Mouse (Mus musculus) naive thymus-derived CD4-positive, alpha-beta T cell, adult 2 months (primary cell): ENCODE results near the gene Gna11.

Experiments
- DNase-seq: peaks from one replicate; pipeline ENCODE4 v3.0.0-alpha.2; 2011; ENCODE audit warnings: low read depth

The Gna11 gene

DNA sequence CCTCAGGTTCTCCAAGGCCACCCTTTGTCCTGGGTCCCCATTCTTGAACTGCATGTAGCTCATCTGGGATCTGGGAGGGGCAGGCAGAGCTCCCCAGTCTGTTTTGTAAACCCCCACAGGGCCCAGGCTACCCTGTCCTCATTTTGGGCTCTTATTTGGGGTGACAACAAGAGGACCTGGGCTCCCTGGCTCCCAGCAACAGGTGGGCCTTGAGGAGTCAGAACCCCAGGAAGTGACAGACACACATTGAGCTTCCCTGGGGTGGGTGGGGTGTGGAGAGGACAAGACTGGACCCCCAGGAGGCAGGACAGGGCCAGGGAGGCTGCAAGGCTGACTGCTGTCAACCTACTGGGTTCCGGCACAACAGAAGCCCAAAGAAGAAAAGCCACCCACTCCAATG is 1.4 kb downstream of the Gna11 start:
- no peak for DNase-seq

DNA sequence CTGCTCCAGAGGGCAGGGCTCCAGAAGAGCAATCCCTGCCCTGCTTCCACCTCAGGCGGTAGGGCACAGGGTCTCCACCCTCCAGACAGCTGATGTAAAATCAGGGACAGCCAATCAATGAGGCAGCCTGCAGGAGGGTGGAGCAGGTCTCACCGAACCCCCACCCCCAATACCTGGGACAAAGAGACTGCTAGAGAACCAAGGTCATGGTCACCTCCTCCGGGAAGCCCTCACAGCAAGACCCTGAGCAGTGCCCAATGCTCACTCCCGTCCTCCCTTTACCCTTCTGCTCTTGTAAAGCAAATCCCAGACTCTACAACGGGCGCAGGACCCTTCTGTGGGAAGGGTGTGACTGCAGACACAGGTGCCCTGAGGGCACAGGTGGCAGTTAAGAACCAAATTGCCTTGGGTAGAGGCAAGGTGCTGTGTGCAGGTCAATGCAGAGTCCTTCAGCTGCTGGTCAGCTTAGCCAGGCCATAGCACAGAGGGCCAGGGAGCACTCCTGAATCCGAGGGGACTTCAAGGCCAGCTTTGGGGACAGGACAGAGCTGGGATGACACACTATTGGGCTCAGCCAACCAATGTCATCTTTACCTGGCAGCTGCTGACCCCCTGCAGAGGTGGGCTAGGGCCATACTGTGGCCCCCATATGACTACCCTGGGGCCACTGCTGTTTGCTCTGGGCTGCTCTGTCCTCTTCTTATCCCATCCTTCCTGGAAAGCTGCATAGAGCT is 2.1 kb downstream of the Gna11 start:
- DNase-seq, result no peak

DNA sequence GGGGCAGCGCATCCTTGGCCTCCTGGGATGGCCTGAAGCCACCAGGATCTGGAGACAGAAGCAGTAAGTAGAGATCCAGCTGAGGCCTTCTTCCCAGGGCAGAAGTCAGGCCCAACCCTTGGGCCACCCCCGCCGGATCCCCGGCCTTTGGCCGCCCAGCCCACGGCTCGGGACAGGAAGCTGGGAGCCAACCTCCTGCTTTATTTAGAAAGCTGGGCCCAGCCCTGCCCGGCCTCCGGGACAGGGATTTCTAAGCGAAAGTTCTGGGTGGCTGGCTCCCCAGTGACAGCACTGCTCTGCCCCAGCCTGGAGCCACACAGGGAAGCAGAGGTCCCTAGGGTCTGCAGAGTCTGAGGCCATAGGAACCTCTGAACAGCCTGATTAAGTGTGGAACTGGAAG is 3.2 kb downstream of the Gna11 start:
- no peak for DNase-seq

DNA sequence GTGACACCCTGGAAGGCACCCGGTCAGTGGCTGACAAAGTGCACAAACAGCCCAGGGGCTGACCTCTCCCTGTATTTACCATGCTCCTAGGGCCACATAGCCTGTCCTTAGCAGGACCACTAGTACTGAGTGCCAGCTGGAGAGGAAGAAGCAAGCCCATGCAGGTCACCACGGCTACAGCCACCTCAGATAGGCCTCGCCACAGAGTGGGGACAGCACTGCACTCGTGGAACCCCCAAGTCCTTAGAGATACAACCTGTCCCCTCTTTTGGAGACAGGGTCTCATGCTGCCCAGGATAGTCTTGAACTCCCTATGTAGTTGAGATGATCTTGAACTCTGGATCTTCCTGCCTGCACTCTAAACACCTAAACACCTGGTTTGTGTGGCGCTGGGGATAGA is 3.6 kb downstream of the Gna11 start:
- DNase-seq, result no peak

DNA sequence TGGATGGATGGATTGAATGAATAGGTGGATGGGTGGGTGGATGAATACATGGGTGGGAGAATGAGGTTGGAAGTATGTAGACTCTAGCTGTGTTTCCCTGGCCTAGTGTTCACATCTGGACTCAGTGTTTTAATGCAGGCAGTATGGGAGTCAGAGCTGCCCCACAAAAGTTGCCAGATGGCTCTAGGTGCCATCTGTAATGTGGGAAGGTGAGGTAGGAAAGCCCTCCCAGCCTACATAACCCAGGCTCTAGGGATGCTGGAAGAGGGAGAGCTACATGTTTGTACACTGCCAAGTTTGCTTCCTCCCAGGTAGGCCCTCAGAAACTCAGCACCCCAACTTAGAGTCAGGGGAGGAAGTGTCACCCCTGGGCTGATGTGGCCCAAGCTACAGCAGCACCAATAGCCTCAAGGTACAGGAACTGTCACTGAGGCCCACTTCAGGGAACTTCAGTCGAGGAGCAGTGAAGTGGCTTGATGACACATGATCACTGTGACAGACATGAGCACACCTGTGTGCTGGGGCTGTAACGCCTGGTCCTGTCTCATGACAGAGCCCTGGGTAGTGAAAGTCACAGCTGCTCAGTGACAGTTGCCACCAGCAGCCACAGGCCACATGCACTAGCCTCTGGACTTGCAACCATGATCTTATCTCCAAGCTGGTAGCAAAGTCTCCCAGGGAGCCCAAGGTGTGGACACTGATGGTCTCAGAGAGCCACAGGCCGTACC is 6.5 kb downstream of the Gna11 start:
- no peak for DNase-seq

DNA sequence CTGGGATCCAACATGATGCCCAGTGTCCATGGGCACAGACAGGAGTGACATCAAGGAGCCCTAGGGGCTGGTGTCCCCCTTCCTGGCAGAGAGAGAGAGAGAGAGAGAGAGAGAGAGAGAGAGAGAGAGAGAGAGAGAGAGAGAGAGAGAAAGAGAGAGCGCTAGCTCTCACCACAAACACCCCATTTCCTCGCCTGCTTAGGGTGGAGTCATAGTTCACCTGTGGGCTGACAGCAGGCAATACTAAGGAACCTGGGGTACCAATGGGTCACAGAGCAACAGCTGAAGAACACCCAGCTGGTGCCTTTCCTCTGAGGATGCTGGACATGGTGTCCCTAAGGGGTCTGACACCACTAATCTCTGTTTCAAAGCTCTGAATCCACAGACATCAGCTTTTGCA is 7.6 kb downstream of the Gna11 start:
- DNase-seq, result peak; percentile 37

DNA sequence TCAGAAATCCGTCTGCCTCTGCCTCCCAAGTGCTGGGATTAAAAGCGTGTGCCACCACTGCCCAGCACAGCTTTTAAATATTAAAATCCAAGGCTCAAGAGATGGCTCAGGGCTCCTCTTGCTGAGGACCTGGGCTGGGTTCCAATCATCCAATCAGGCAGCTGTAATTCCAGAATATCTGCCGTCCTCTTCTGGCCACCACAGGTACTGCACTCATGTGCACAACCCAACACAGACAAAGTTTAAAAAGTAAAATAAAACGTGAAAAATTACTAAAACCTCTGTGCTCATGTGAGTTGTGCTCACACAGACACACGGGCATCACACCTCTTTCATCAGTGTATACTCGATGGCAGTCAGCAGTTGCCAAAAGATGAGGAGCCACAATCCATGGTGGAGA is 8.3 kb downstream of the Gna11 start:
- no peak for DNase-seq

DNA sequence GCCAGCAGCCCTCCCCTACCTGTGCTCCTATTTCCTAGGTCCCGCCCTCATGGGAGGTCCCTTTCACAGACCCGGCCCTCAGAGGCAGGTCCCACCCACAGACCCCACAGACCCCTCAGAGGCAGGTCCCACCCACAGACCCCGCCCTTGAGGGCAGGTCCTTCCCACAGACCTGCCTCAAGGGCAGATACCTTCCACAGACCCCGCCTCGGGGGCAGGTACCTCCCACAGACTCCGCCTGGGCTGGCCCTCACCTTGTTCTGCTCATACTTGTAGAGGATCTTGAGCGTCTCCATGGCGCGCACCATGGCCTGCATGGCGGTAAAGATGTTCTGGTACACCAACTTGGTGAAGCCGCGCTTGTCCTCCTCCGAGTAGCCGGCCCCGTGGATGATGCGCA is 10.2 kb downstream of the Gna11 start:
- DNase-seq, result no peak

DNA sequence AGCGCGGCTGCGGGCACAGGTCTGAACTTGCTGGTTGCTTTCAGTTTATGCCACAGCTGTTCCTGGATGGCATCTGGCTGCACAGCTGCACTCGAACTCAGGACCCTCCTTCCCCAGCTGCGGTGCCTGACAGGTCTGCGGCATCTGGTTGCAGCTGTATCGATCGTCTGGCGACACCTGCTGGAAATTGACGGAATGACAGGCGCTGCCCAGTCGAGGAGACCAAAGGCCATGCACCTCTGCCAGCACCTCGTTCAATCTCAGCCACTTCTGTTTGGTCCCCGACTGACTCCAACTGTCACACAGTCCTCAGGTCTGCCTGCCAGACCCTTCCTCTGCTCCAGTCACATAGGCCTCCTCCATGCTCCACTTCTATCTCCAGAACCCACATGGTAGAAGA is 18.2 kb downstream of the Gna11 start:
- DNase-seq, result peak; percentile 92

DNA sequence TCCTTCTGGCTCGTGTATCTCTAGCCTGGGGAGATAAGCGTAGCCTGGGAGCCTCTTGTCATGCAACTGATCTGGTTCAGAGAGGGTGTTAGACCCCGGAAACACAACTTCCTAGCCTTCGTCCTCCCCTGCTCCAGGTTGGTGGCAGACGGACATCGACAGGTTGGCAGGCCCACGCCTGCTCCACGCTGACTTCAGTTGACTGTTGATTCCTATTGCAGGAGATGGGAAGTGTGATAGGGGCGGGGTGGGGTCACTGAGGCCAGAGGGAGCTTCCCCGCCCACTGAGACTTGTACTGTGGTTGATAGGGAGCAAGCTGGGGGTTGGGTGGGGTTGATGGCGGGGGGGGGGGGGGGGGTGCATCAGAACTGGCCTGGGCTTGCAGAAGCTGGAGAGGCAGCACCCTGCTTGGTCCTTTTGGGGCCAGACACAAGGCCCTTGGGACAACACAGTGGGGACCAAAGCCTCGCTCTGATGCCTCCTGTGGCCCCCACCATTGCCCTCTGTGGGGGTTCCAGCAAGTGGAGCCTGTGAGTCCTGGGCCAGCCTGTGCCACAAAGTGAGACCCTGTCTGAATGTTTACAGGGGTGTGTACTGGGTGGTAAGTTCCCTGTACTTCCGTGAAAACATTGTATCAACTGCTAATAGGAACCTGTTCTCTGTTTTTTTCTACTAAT is 19.8 kb downstream of the Gna11 start:
- DNase-seq, result no peak

DNA sequence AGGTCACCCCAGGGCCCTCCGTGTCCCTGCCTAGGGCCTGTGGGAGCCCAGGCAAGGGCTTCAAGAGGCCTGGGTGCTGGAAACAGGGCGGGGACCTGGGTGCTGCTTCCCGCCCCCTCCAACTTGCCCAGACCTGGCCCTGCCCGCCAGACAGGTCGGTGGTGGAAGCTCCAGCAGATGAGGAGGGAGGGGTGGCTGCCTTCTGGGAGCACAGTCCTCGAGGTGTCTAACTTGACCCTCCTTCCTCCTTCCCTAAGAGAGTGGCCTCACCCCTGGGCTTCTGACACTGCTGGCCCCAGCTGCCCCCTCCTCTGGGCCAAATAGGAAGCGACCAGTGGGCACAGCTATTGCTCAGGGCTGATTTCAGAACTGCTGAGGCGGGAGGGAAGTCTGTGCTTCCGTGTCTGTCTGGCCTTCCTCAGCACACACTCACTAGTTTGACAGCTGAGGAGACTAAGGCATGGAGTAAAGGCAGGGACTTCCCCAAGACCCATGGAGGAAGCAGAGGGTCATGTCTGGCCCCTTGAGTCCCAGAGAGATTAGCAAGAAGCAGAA is 20.9 kb downstream of the Gna11 start, which contains the start of gene Gna15:
Gene Gna15, minus strand, starts transcription at position 175 of the 555 bp plus-strand sequence.
- DNase-seq, result no peak

DNA sequence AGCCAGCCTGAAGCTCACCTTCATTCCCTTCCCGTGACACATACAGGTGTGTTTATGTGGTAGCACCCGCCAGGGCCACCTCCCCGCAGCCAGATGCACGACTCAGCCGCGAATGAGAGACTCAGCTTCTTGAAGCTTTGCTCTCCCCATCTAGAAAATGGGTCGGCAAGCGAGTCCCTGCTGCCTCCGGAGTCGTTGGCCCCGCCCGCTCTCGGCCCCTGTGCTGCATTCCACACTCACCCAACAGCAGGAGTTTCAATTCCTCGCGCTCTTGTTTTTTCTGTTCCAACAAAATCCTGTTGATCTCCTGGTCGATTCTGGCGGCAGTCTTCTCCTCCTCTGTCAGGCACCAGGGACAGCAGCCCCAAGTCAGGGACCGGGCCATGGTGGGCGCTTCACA is 21.4 kb downstream of the Gna11 start:
- DNase-seq, result no peak

DNA sequence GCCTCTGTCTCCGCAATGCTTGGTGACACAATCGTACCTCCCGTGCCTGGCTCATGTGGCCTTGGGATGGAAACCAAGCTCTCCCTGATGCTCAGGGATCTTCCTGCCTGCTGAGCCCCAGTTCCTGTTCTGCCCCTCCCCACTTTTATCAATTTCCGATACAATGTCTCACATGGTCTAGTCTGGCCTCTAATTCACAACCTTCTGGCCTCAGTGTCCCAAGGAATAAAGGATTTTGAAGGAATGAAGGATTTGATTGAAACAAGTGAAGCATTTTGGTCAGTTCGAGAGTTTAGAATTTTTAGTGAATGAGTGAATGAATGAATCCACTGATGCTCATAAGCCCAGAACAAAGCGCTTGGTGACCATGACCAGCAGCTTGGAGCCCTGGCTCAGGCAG is 21.8 kb downstream of the Gna11 start:
- no peak for DNase-seq

DNA sequence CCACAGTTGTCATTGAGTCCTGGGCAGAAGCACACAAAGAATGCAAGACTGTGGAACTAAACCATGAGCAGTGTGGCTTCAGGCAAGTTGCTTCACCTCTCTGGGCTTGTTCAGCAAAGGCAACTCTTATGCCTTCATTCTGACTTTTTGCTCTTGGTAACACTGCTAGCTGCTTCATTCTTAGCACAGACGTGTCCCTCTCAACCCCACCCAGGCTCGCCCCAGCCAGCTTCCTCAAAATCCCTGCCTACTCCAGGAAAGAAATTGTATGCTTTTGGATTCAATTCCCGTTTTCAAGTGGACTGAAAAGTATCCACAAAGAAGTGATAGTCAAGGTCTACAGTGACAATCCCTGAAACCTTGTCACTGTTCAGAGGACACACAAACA is 25.0 kb downstream of the Gna11 start:
- no peak for DNase-seq

DNA sequence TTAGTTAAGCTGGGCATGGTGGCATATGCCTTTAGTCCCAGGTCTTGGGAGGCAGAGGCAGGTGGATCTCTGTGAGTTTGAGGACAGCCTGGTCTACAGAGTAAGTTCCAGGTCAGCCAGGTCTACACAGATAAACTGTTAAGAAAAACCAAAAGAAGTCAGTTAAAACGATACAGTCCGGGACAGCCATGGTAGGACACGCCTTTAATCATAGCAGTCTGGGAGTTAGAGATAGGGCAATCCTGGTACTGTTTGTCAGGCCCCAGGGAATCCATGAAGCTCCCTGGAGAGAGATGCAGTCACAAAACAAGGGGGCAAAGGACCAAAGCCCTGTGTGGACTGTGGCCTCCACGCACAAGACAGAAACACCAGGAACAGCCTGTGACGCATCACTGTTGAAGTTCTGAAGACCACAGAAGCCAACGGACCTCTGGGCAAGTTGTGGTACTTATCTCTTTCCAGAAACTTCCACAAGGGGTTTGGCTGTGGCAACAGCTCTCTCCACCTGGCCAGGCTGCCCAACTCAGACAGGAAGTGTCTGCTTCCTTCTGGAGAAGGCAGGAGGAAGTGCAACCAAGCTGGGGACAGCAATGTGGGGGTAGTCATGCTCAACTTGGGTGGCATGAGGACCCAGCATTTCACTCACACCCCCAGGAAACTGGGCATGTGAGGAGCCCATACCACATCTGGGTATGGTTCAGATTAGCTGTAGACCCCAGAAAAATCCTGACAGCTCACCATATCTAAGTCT is 25.6 kb downstream of the Gna11 start:
- DNase-seq, result no peak

DNA sequence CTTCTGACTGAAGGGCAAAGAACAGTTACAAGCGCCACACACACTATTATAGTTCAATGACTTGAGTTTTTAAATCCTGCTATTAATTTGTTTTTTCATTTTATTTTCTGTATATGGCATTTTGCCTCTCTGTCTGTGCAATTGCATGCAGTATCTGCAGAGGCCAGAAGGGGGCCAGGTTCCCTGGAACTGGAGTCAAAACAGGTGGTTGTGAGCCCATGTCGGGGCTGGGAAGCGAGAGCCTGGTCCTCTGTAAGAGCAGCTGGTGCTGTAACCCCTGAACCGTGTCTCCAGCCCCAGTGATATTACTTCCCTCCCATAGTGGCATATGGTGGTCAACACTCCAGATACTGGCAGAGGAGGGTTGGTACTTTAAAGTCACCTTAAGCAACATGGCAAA is 26.4 kb downstream of the Gna11 start:
- peak; percentile 86 for DNase-seq

DNA sequence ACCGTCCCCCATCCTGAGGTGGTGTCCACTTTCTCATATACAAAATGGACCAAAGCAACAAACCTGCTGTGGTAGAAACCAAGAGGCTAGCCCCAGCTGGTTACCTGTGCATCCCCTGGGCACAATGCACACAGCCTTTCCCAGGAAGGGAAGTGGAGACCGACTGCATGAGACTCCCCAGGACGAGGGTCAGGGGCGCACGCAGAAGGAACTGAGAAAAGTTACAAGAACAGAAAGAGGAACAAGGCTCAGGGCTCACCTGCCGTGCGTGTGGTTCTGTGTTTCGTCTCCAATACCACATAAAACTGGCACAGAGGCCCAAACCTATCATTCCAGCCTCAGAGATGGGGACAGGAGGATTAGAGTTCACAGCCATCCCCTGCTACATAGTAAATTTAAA is 27.8 kb downstream of the Gna11 start:
- DNase-seq, result no peak

DNA sequence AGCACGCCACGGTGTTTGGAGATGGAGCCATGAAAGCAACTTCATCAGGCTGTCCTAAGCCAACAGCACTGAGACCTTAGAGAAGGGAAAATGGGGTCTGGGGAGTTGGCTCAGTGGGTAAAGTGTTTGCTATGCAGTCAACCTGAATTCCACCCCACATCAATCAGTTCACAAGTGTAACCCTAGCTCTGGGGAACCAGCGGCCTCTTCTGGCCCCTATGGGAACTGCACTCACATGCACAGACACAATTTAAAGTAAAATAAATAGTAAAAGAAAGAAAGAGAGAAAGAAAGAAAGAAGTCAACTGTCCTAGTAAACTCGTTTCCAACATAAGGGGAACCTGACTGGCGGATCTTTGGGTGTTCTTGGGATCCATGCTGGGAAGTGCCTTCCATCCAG is 31.2 kb downstream of the Gna11 start:
- DNase-seq, result no peak

DNA sequence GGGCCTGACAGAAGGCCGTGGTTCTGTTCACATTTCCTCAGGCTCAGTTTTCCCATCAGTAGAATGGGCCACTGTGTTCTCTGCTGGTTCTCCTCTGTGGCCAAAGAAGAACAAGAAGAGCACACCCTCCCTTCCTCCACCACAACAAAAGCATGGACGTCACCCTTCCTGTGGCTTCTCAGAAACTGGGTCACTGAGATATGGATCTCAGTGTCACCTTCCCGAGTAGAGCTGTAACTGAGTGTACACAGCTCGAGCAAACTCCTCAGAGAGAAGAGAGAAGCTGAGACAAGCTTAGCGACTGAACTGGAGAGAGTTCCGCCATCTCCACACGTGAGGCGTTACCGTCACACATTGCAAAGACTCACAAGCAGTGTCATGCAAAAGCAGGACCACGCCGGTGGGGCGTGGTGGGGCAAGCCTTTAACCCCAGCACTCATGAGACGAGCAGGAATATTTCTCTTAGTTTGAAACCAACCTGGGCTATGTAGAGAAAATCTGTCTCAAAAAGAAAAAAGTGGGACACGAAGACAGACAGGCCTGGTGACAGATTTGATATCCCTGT is 34.7 kb downstream of the Gna11 start:
- DNase-seq, result peak; percentile 68

DNA sequence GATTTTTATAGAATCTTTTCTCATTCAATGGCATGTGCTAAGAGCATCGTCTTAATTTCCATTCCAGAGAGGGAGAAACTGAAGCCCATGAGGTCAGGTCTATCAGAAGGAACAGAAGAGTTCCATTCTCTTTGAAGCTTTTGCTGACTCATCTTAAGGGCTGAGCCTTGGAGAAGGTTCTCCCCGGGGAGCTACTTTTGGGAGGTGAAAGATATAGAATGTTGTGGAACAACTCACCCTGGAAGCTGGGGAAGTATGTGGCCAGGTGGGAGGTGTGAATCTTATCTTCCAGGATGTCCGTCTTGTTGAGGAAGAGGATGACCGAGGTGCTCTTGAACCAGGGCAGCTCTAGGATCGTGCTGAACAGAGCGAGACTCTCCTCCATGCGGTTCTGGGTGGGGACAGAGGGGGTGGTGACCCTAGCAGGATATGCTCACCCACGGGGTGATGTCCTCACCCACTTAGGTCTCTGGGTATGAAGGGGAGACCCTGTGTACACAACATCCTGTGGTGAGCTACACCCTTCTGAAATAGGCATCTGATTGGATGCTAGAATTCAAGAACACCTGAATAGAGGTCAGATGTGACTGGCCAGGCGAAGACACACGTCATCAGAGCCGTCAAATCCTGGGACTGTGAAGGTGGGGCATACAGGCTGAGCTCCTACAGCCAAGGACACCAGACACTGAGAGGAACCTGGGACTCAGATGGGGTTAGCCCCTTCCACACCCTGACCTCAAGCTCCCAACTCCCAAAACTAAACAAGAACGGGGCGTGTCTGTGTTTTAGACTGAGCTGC is 37.1 kb downstream of the Gna11 start:
- peak; percentile 59 for DNase-seq

DNA sequence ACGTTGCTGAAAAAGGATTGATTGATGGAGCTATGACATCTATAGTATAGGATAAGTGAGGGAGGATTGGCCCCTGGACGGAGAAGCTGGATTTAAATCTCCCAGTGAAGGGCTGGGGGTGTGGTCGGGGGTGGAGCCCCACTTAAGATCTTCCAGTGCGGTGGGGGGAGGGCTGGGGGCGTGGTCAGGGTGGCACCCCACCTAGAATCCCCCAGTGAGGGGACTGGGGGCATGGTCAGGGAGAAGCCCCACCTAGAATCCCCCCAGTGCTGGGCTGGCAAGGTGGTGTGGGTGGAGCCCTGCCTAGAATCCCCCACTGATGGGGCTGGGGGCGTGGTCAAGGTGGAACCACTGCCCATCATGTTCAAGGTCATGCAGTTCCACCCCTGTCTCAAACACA is 37.9 kb downstream of the Gna11 start:
- no peak for DNase-seq
